Mouse (Mus musculus): ENCODE data around the gene Fth1. TPM values are rescaled to one million over a fixed set of nuclear protein-coding genes. Genes with fewer than 3 reads are reported as not detected.

The Fth1 gene
- polyA plus RNA-seq, 1 experiment from 2014 or later = 1,941 TPM

DNA sequence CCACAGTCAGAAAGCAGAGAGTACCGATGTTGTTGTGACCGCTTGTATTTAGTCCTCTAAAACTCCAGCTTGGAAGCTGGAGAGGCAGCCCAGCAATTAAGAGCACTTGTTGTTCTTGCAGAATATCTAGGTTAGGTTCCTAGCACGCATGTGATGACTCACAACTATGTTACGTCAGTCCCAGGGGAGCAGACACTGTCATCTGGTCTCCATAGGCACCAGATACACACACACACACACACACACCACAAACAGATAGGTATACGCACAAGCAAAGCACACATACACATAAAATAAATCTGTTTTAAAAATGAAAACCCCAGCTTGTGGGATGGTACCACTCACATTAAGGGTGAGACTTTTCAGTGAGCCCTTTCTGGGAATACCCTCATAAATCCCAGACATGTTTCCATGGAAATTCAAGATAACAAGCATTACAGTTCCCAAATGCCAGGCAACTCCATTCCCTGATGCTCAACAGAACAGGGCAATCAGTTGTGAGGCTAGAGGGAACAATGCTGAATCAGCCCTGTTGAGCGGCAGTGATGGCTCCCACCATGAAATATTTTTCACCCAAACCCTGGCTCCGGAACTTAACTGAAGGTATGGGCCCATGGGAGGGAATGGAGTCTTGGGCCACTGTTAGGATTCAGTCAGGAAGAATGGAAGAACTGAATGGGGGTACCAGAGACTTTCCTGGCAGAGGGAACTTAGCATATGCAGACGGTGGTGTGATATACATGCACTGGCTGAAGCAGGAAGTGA lies 34.4 kb upstream of the Fth1 start:
- WGBS = 85% methylated on average over 8 of the region's 8 CpGs
- H3K4me2 ChIP-seq (replicated peaks) = no peak overlapping the region
- no peaks in the 10 kb centered on the region; the same call in 1 of the 2 replicates for H3K4me1 ChIP-seq (replicated peaks)
- H3K27me3 ChIP-seq (replicated peaks) = no peaks in the 10 kb centered on the region
- H3K4me3 ChIP-seq (replicated peaks) = no peak overlapping the region
- H3K9ac ChIP-seq = no peak overlapping the region
- H3K36me3 ChIP-seq = no peaks in the 10 kb centered on the region
- no peak for ATAC-seq
- H3K27ac ChIP-seq = no peak overlapping the region
- H3K9me3 ChIP-seq = no peaks in the 10 kb centered on the region

DNA sequence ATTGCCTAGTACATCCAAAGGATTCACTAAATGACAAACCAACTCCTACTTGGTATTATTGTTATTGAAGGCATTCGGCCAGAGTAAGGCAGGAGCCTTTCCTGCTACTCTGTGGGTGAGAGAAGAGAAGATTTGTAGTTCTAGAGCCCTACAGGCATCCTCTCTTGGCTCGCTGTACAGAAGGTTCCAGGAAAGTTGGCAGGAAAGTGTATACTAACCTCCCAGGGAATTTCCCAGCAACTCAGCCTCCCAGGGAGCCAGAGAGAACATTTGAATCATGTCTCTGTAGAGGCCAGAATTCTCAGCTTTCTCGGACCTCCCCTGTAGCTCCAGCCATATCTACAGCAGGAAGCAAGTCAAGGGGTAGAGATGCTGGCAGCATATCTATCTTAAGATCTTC lies 33.4 kb upstream of the Fth1 start:
- H3K4me2 ChIP-seq (replicated peaks) = no peak overlapping the region
- no peaks in the 10 kb centered on the region for H3K36me3 ChIP-seq
- no peaks in the 10 kb centered on the region for H3K27me3 ChIP-seq (replicated peaks)
- no peaks in the 10 kb centered on the region; the same call in 1 of the 2 replicates for H3K4me1 ChIP-seq (replicated peaks)
- H3K9me3 ChIP-seq = no peaks in the 10 kb centered on the region
- H3K9ac ChIP-seq = no peak overlapping the region
- H3K27ac ChIP-seq = no peak overlapping the region
- ATAC-seq = no peak
- H3K4me3 ChIP-seq (replicated peaks) = no peak overlapping the region
- 61% methylated on average over 3 of the region's 3 CpGs for WGBS

- Histone ChIP-seq H3K4me1 (replicated peaks) (peaks cover 11% of the 10 kb centered on the region), H3K9me3 (no peaks in the 10 kb centered on the region), H3K4me2 (replicated peaks) (no peak overlapping the region), H3K9ac (no peak overlapping the region), H3K27me3 (replicated peaks) (no peaks in the 10 kb centered on the region), H3K36me3 (no peaks in the 10 kb centered on the region), H3K4me3 (replicated peaks) (no peak overlapping the region), H3K27ac (no peak overlapping the region)
- WGBS = 67% methylated on average over 3 of the region's 3 CpGs
- no peak for ATAC-seq
Measured at GRCm38 (mm10) chr19:9952390-9952789, 28.0 kb upstream of the Fth1 start.

GRCm38 (mm10) chr19:9952912-9953311 lies 27.5 kb upstream of the Fth1 start:
- H3K27ac ChIP-seq = no peak overlapping the region

DNA sequence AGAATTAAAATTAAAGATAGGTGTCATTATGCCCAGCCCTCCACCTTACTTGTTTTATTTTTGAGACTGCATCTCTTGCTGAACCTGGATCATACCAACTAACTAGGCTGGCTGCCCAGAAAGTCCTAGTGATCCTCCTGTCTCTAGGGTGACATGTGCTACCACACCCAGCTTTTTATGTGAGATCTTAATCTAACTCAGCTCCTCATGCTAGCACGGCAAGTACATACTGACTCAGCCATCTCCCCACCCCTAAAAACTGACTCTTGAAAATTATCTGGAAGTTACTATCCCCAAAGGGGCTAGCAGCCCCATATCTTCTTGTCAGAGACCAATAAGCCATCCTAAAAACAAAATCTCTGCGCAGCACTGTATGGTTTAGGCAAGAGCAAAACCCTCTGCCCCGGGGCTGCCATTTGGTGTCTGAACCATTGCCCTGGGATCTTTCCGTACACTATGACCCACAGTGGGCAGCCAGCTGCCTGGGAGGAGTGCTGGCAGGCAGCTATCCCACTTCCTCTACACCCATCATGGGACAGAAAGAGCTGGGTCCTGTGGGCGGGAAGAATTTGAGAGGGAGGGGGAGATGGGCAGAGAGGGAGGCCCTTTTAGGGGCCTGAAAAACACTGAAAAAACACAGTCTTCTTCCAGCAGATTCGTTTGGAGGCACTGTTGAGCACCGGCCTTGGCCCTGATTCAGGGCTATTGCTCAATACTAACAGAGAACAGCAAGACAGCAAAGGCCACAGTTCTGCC lies 26.2 kb upstream of the Fth1 start:
- Histone ChIP-seq H3K4me1 (replicated peaks) (peaks cover 11% of the 10 kb centered on the region), H3K4me3 (replicated peaks) (peak overlapping the region; percentile 9; the same call in 1 of the 2 replicates), H3K36me3 (no peaks in the 10 kb centered on the region), H3K27me3 (replicated peaks) (no peaks in the 10 kb centered on the region), H3K9me3 (no peaks in the 10 kb centered on the region), H3K4me2 (replicated peaks) (peak overlapping the region; percentile 48), H3K27ac (peak overlapping the region; percentile 89), H3K9ac (peak overlapping the region; percentile 21; the same call in 1 of the 2 replicates)
- ATAC-seq = peak; percentile 93
- 25% methylated on average over 7 of the region's 7 CpGs for WGBS

More at GRCm38 (mm10) chr19:9952912-9953311, 27.5 kb upstream of the Fth1 start:
- H3K36me3 ChIP-seq = no peaks in the 10 kb centered on the region
- H3K9ac ChIP-seq = no peak overlapping the region
- no peaks in the 10 kb centered on the region for H3K9me3 ChIP-seq
- no peak overlapping the region for H3K4me3 ChIP-seq (replicated peaks)
- WGBS = 74% methylated on average over 3 of the region's 3 CpGs
- H3K4me2 ChIP-seq (replicated peaks) = no peak overlapping the region
- no peak for ATAC-seq
- H3K4me1 ChIP-seq (replicated peaks) = peaks cover 11% of the 10 kb centered on the region
- H3K27me3 ChIP-seq (replicated peaks) = no peaks in the 10 kb centered on the region

- Histone ChIP-seq H3K9me3 (no peaks in the 10 kb centered on the region), H3K4me3 (replicated peaks) (peak overlapping the region; percentile 9; the same call in 1 of the 2 replicates), H3K4me2 (replicated peaks) (peak overlapping the region; percentile 48), H3K36me3 (no peaks in the 10 kb centered on the region), H3K27ac (peak overlapping the region; percentile 89), H3K9ac (peak overlapping the region; percentile 21), H3K4me1 (replicated peaks) (peaks cover 11% of the 10 kb centered on the region), H3K27me3 (replicated peaks) (no peaks in the 10 kb centered on the region)
- 24% methylated on average over 5 of the region's 5 CpGs for WGBS
- ATAC-seq = peak; percentile 64
Measured at GRCm38 (mm10) chr19:9954811-9955202, 25.6 kb upstream of the Fth1 start.

GRCm38 (mm10) chr19:9955438-9955837 lies 25.0 kb upstream of the Fth1 start:
- 85% methylated on average over 1 of the region's 1 CpGs for WGBS
- H3K4me2 ChIP-seq (replicated peaks) = no peak overlapping the region
- H3K9me3 ChIP-seq = no peaks in the 10 kb centered on the region
- no peaks in the 10 kb centered on the region for H3K27me3 ChIP-seq (replicated peaks)
- H3K36me3 ChIP-seq = no peaks in the 10 kb centered on the region
- peak overlapping the region; percentile 89; the same call in 1 of the 2 replicates for H3K27ac ChIP-seq
- no peak overlapping the region for H3K9ac ChIP-seq
- peaks cover 11% of the 10 kb centered on the region for H3K4me1 ChIP-seq (replicated peaks)
- ATAC-seq = no peak
- H3K4me3 ChIP-seq (replicated peaks) = no peak overlapping the region

DNA sequence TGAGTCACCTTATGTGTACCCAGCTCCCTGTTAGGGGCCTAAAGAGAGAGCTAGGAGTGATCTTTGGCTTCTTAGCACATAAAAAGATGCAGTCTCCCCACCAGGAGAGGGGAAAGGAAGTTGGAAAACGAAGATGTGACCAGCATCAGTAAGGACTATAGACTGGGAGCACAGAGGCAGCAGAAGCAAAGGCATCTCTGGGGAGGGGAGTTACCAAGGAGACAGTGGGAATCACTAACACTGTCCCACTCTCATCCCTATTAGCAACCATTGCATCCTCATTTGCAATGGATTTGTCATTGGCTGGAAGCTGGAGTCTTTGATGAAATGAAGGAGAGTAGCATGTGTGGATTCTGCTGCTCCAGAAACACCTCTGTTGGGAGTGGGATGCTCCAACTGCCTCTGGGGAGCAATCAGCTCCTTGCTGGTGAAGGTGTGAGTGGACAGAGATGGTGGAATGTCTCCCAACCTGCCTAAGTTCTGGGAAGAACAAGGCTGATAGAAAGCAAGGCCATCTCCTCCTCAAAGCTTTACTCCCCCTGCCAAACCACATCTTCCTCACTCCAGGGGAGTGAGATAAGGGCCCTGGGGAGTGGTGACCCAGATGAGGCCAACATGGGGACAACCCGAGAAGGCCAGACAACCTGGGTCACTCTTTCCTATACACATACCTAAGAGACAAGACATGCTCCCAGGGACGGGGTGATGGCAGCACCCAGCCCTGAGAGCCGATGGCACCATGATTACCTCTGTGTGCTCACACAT lies 23.6 kb upstream of the Fth1 start:
- H3K9ac ChIP-seq = no peak overlapping the region
- H3K36me3 ChIP-seq = no peaks in the 10 kb centered on the region
- no peaks in the 10 kb centered on the region for H3K9me3 ChIP-seq
- H3K27ac ChIP-seq = no peak overlapping the region
- peaks cover 11% of the 10 kb centered on the region for H3K4me1 ChIP-seq (replicated peaks)
- H3K4me2 ChIP-seq (replicated peaks) = no peak overlapping the region
- ATAC-seq = no peak
- H3K4me3 ChIP-seq (replicated peaks) = no peak overlapping the region
- WGBS = 70% methylated on average over 4 of the region's 4 CpGs
- no peaks in the 10 kb centered on the region for H3K27me3 ChIP-seq (replicated peaks)

GRCm38 (mm10) chr19:9957965-9958364 lies 22.4 kb upstream of the Fth1 start:
- H3K36me3 ChIP-seq = no peaks in the 10 kb centered on the region
- no peak overlapping the region for H3K4me2 ChIP-seq (replicated peaks)
- H3K27ac ChIP-seq = no peak overlapping the region
- no peaks in the 10 kb centered on the region for H3K27me3 ChIP-seq (replicated peaks)
- H3K9ac ChIP-seq = no peak overlapping the region
- WGBS = 91% methylated on average over 5 of the region's 5 CpGs
- no peak for ATAC-seq
- H3K9me3 ChIP-seq = no peaks in the 10 kb centered on the region
- H3K4me1 ChIP-seq (replicated peaks) = peaks cover 11% of the 10 kb centered on the region
- no peak overlapping the region for H3K4me3 ChIP-seq (replicated peaks)

GRCm38 (mm10) chr19:9960769-9961168 lies 19.6 kb upstream of the Fth1 start:
- no peak overlapping the region for H3K27ac ChIP-seq
- H3K4me1 ChIP-seq (replicated peaks) = peaks cover 6% of the 10 kb centered on the region; the same call in 1 of the 2 replicates
- ATAC-seq = no peak
- no peak overlapping the region for H3K4me2 ChIP-seq (replicated peaks)
- no peaks in the 10 kb centered on the region for H3K9me3 ChIP-seq
- H3K4me3 ChIP-seq (replicated peaks) = no peak overlapping the region
- no peak overlapping the region for H3K9ac ChIP-seq
- H3K27me3 ChIP-seq (replicated peaks) = no peaks in the 10 kb centered on the region
- no peaks in the 10 kb centered on the region for H3K36me3 ChIP-seq
- WGBS = 81% methylated on average over 5 of the region's 5 CpGs

DNA sequence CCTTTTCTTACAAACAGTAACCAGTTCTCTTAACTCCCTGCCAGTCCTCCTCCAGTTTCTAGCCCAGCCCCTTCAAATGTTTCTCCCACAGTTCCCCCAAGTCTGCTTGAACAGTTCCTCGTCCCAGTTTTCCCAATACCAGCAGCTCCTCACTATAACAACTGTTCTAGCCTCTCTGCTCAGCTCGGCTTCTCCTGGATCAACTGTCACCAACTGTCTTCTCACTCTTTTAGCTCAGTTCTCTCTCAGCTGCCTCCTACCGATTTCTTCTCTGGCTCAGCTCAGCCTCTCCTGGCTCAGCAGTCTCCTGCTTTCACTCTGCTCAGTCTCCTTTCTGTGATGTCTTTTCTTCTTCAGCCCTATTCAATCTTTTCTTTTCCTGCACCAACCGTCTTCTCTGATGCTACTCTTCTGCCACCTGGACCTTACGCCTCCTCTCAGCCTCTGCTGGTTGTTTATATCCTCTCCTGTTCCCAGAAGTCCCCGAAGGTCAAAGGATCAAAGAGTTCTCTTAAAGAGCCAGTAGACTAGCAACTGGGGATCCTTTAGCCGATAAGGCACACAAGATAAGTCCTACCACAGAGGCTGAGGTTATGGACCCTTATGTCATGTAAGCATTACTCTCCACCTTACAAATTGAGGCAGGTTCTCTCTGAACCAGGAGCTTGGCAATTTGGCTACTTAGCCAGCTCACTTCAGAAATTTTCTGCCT lies 16.0 kb upstream of the Fth1 start:
- no peak overlapping the region for H3K4me3 ChIP-seq (replicated peaks)
- H3K4me1 ChIP-seq (replicated peaks) = peaks cover 9% of the 10 kb centered on the region; the same call in 1 of the 2 replicates
- no peak overlapping the region for H3K27ac ChIP-seq
- H3K27me3 ChIP-seq (replicated peaks) = no peaks in the 10 kb centered on the region
- WGBS = 21% methylated on average over 7 of the region's 7 CpGs
- H3K36me3 ChIP-seq = no peaks in the 10 kb centered on the region
- peak overlapping the region; percentile 14; the same call in 1 of the 2 replicates for H3K4me2 ChIP-seq (replicated peaks)
- H3K9ac ChIP-seq = no peak overlapping the region
- ATAC-seq = no peak
- no peaks in the 10 kb centered on the region for H3K9me3 ChIP-seq

Measured in intestine, embryonic 15.5 days (tissue).